Mouse (Mus musculus) embryonic fibroblast, embryonic 13.5 days (primary cell): ENCODE results near the gene Abca13.

Experiments used
- CTCF ChIP-seq: IDR thresholded peaks from 2 replicates; pipeline ENCODE4 v1.5.1; 2011; ENCODE audit warnings: mild to moderate bottlenecking, control low read depth, low read length, moderate library complexity, borderline replicate concordance; ENCODE audit not compliant: insufficient read depth
- POLR2A ChIP-seq: IDR thresholded peaks from 2 replicates; pipeline ENCODE4 v1.6.1; 2011; ENCODE audit warnings: low read depth, mild to moderate bottlenecking, control low read depth, low read length, moderate library complexity

- TF ChIP-seq CTCF (no peak), POLR2A (no peak)
Observed at GRCm38 (mm10) chr11:9533189-9533588, 341.4 kb downstream of the Abca13 start.
